Mouse (Mus musculus) B cell, adult 62 days (primary cell): ENCODE data around the gene March11. TPM values are rescaled to one million over a fixed set of nuclear protein-coding genes. Genes with fewer than 3 reads are reported as not detected.

Source experiments
- total RNA-seq: library from RNA; stranded (reverse); gene quantifications from 4 replicates; pipeline ENCODE4 v1.2.4, GENCODE M21; 2023

March11 gene
- not detected in 4 replicates for total RNA-seq

DNA sequence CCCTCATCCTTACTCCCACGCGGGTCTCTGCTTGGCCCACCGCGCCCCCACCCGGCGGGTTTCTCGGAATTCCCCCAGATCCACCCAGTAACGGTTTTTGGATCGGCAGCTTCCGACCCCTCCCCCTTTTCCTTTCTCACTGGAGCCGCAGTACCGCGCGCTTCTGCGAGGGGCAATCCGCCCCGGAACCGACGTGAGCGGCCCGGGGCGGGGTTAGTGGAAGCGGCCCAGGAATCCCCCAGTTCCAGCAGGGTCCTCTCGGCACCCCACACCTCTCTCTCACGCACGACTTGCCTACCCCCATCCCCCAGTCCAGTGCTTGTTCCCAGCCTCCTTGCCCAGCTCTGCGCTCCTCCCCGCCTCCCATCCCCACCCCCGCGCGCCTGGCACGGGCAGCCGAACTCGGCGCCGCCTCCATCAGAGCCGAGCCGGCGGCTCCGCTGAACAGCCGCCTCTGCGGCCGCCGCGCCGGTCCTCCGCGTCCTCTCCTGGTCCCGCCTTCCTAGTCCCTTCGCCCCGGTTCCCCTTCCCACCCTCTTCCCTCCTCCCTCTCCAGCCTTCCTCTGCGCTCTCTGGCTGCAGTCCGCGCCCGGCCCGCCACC lies at the start of gene March11:
March11 (plus strand) TSS at position 420 of the 602 bp plus-strand sequence.

